Mouse (Mus musculus) forebrain, embryonic 14.5 days (tissue): ENCODE data around the gene Sgms1. TPM values are rescaled to one million over a fixed set of nuclear protein-coding genes. Genes with fewer than 3 reads are reported as not detected.

Experiments
- ATAC-seq: fragments of 200-750 bp; cut with Nextera tagmentation; 2 replicates; pipeline ENCODE4 v1.8.0; 2017; ENCODE audit warnings: mild to moderate bottlenecking, moderate library complexity
- DNase-seq: peaks from one replicate; pipeline ENCODE4 v3.0.0-alpha.2; 2015; ENCODE audit warnings: low spot score
- H3K27ac ChIP-seq: fragments of 300-500 bp; sonication (generic); 2 replicates; pipeline ENCODE4 v1.5.1; 2014; ENCODE audit warnings: low read depth, mild to moderate bottlenecking, control low read depth, low read length, moderate library complexity
- H3K27me3 ChIP-seq: fragments of 300-500 bp; sonication (generic); replicated peaks from 2 replicates; pipeline ENCODE4 v1.6.1; 2014; ENCODE audit warnings: low read length, control low read depth, mixed read lengths; ENCODE audit not compliant: control insufficient read depth, insufficient read depth
- H3K36me3 ChIP-seq: fragments of 300-500 bp; sonication (generic); 2 replicates; pipeline ENCODE4 v1.6.1; 2014; ENCODE audit warnings: low read length, control low read depth; ENCODE audit not compliant: control insufficient read depth, insufficient read depth
- H3K4me1 ChIP-seq: fragments of 300-500 bp; sonication (generic); 2 replicates; pipeline ENCODE4 v1.6.1; 2014; ENCODE audit warnings: antibody characterized with exemption, low read length, control low read depth; ENCODE audit not compliant: control insufficient read depth, insufficient read depth
- H3K4me2 ChIP-seq: fragments of 300-500 bp; sonication (generic); 2 replicates; pipeline ENCODE4 v1.6.1; 2014; ENCODE audit warnings: mild to moderate bottlenecking, control low read depth, low read length
- H3K4me3 ChIP-seq: fragments of 300-500 bp; sonication (generic); 2 replicates; pipeline ENCODE4 v1.5.1; 2014; ENCODE audit warnings: low read depth, low read length, control low read depth
- H3K9ac ChIP-seq: fragments of 300-500 bp; sonication (generic); 2 replicates; pipeline ENCODE4 v1.6.1; 2014; ENCODE audit warnings: mild to moderate bottlenecking, low read length, control low read depth, moderate library complexity
- H3K9me3 ChIP-seq: fragments of 300-500 bp; sonication (generic); replicated peaks from 2 replicates; pipeline ENCODE4 v1.6.1; 2016; ENCODE audit warnings: low read length, control low read depth, mixed read lengths; ENCODE audit not compliant: control insufficient read depth
- WGBS: fragments of 180-500 bp; shearing (Covaris S2); extraction: QIAGEN DNeasy Blood & Tissue Kit; methylation state at CpG from one replicate; pipeline ENCODE4 v1.1.7; 2014; 5-methylcytosine and 5-hydroxymethylcytosine counted together
- polyA plus RNA-seq: library from polyadenylated mRNA; unstranded; fragments of >200 nt; fragmentation: Nextera tagmentation; extraction: Ambion mirVana; gene quantifications from 2 replicates; pipeline ENCODE4 v1.2.1, GENCODE M21; 2014

Sgms1 gene
- polyA plus RNA-seq, 1 experiment from 2014 or later = 5.9 TPM

DNA sequence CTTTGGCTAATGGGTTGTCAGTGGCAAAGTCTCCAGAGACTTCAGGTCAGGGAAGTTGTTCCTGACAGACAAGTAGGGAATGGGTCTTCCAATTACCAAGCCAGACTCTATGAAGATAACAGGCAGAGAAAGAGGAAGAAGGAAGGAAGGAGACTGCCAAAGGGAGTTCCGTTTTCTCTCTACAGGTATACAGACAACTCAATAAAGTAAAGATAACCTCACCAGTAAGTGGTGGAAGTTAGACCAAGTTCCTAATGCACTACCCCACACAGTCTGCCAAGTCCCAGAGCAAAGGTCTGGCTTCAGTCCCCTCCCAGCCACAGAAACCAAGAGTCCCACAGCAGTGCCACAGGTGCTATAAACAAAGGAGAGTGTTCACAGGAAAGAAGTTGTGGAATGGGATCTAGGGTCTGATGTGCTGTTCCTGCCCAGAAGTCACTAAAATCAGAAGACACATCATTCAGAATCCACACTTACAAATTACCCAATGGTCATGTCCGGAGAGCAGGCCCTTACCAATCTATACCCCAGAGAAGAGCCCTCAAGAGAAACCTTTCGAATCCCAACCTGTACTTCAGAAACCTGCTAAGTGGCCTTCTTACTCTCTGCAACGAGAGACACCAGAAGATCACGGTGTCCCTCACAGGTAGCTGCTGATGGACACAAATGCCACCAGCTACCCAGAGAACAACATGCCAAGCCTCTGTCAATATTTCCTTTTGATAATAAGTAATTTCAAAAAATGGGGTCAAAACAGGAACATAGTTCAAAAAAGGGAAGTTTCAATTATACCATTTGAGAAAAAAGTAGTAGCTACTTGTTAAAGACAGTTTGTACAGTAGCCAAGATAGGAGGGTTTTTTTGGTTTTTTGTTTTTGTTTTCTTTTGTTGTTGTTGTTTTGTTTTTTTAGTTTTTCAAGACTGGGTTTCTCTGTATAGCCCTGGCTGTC lies 140.1 kb downstream of the Sgms1 start:
- DNase-seq (no peak), ATAC-seq (no peak)
- no peaks in the 10 kb centered on the region for H3K27me3 ChIP-seq
- H3K4me3 ChIP-seq = no peak overlapping the region
- no peaks in the 10 kb centered on the region for H3K4me1 ChIP-seq
- H3K9me3 ChIP-seq = no peaks in the 10 kb centered on the region
- no peak overlapping the region for H3K27ac ChIP-seq
- H3K36me3 ChIP-seq = no peaks in the 10 kb centered on the region
- H3K4me2 ChIP-seq = no peak overlapping the region
- H3K9ac ChIP-seq = no peak overlapping the region
- 91% methylated on average over 5 of the region's 5 CpGs for WGBS

DNA sequence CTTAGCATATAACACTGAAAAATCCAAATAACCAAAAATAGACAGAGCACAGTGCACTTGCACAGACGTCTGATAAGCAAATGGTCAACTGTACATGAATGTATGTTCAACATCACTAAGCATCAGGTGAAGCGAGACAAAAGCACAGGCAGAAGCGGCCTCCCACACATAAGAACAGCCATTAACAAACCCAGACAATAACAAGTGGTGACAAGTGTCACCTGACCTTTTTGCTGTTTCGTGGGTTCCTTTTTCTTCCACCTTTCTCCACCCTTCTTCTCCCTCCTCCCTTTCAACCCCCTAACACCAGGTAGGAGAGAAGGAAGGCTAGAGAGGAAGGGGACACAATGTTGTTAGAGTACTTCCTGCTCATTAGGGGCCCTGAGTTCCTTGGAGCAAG lies 144.6 kb downstream of the Sgms1 start:
- Histone ChIP-seq H3K27me3 (no peaks in the 10 kb centered on the region), H3K4me2 (no peak overlapping the region), H3K4me1 (no peaks in the 10 kb centered on the region), H3K27ac (no peak overlapping the region), H3K9me3 (no peaks in the 10 kb centered on the region), H3K9ac (no peak overlapping the region), H3K4me3 (no peak overlapping the region), H3K36me3 (no peaks in the 10 kb centered on the region)
- no peak for ATAC-seq
- WGBS = 84% methylated on average over 4 of the region's 4 CpGs
- no peak for DNase-seq

DNA sequence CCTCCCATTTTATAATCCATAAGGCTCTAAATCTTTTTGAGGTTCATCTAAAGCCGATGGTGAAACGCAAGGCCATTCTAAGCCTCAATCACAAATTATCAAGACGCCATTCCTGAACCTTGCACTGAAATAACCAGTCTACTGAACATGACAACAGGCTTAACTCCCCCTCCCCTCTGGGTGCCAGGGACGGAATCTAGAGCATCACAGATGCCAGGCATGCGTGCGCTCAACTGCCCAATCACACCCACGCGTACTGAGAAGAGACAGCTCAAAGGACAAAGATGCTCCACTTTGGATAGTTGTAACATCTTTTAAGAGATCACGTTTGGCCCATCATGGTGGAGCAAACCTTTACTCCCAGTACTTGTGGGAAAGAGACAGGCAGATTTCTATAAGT lies 146.3 kb downstream of the Sgms1 start:
- Histone ChIP-seq H3K4me3 (no peak overlapping the region), H3K4me1 (no peaks in the 10 kb centered on the region), H3K9me3 (no peaks in the 10 kb centered on the region), H3K4me2 (no peak overlapping the region), H3K36me3 (no peaks in the 10 kb centered on the region), H3K9ac (no peak overlapping the region), H3K27ac (no peak overlapping the region), H3K27me3 (no peaks in the 10 kb centered on the region)
- ATAC-seq (no peak), DNase-seq (no peak)
- WGBS = 87% methylated on average over 9 of the region's 9 CpGs

DNA sequence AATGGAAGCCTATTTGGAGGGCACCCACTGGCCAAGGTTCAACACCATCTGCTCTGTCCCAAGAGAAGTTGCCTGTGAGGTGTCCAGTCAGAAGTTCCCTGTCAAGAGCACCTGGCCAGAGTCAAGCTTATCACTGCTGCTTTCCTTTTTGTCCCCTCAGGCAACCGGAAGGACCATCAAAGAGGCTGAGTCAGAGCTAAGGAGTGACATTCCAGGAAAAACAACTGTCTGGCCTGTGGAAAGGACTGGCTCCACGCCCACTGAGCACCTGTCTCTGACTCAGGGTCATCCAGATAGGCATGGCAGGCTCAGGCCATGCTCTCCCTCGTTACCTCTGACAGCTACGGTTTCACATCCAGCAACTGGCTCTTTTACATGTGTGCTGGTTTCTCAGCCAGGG lies 147.4 kb downstream of the Sgms1 start:
- ATAC-seq = no peak
- Histone ChIP-seq H3K9ac (no peak overlapping the region), H3K4me1 (no peaks in the 10 kb centered on the region), H3K9me3 (no peaks in the 10 kb centered on the region), H3K27ac (no peak overlapping the region), H3K27me3 (no peaks in the 10 kb centered on the region), H3K36me3 (no peaks in the 10 kb centered on the region), H3K4me3 (no peak overlapping the region), H3K4me2 (no peak overlapping the region)
- WGBS = 84% methylated on average over 4 of the region's 4 CpGs
- no peak for DNase-seq

DNA sequence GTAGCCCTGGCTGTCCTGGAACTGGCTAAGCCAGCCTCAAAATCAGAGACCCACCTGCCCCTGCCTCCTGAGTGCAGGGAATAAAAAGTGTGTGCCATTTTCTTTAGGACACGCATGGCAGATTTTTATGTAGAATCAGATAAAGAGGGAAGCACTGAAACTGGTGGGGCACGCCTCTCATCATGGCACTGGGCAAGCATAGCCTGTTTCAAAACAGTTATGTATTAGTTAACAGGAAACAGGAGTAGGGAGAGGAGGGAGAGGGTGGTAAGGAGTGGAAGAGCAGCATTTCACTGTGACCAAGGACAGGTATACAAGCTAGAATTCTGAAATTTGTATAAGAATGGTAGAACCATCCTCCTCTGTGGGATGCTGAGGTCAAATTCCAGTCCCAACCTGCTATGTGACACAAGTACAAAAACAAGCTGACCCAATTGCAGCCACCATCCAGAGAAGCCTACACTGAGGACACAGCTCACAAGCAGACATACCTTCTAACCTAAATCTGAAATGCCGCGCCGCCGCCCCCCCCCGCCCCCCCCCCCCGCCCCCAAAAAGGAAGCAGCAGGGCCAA lies 149.0 kb downstream of the Sgms1 start:
- no peaks in the 10 kb centered on the region for H3K27me3 ChIP-seq
- ATAC-seq = no peak
- no peak overlapping the region for H3K9ac ChIP-seq
- no peaks in the 10 kb centered on the region for H3K4me1 ChIP-seq
- H3K4me2 ChIP-seq = no peak overlapping the region
- no peaks in the 10 kb centered on the region for H3K9me3 ChIP-seq
- no peak overlapping the region for H3K4me3 ChIP-seq
- WGBS = 77% methylated on average over 8 of the region's 8 CpGs
- DNase-seq = no peak
- H3K27ac ChIP-seq = no peak overlapping the region
- H3K36me3 ChIP-seq = no peaks in the 10 kb centered on the region

DNA sequence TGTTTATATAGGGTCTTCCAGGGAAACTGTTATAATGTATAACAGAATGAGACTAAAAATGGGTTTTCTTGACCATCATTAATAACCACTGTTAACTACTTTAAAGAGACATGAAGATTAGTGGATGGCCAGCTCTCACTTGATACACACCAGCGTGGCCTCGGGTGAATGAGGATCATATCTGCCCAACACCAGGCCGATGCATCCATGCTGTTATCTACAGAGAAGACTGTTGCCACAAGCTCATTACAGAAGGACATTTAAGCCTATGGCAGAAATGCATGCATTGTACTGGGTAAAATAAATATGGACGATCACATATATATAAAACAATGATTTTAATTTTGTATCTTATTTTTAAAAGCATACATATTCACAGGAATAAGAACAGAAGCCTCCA lies 149.6 kb downstream of the Sgms1 start:
- no peak overlapping the region for H3K9ac ChIP-seq
- no peak overlapping the region for H3K27ac ChIP-seq
- ATAC-seq = no peak
- H3K27me3 ChIP-seq = no peaks in the 10 kb centered on the region
- DNase-seq = no peak
- 90% methylated on average over 4 of the region's 4 CpGs for WGBS
- H3K9me3 ChIP-seq = no peaks in the 10 kb centered on the region
- H3K4me1 ChIP-seq = no peaks in the 10 kb centered on the region
- no peaks in the 10 kb centered on the region for H3K36me3 ChIP-seq
- no peak overlapping the region for H3K4me2 ChIP-seq
- no peak overlapping the region for H3K4me3 ChIP-seq

DNA sequence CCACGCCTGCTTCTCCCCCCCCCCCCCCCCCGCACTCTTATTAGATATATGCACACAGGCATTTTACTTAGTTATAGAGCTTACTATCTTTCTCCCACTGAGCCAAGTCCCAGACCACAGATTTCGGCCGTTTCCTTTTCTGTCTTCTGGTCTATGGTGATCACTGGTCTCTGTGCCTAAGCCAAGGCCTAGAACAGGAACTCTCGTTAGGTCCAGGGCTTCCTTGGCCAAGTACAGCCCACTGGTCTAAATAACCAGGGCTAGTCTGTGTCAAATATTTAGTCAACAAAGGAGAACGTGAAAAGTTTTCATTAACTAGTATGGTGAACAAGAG lies 150.1 kb downstream of the Sgms1 start:
- no peak overlapping the region for H3K27ac ChIP-seq
- H3K4me2 ChIP-seq = no peak overlapping the region
- WGBS = 86% methylated on average over 5 of the region's 6 CpGs
- H3K4me3 ChIP-seq = no peak overlapping the region
- H3K36me3 ChIP-seq = no peaks in the 10 kb centered on the region
- ATAC-seq (no peak), DNase-seq (no peak)
- no peak overlapping the region for H3K9ac ChIP-seq
- no peaks in the 10 kb centered on the region for H3K27me3 ChIP-seq
- H3K4me1 ChIP-seq = no peaks in the 10 kb centered on the region
- no peaks in the 10 kb centered on the region for H3K9me3 ChIP-seq

DNA sequence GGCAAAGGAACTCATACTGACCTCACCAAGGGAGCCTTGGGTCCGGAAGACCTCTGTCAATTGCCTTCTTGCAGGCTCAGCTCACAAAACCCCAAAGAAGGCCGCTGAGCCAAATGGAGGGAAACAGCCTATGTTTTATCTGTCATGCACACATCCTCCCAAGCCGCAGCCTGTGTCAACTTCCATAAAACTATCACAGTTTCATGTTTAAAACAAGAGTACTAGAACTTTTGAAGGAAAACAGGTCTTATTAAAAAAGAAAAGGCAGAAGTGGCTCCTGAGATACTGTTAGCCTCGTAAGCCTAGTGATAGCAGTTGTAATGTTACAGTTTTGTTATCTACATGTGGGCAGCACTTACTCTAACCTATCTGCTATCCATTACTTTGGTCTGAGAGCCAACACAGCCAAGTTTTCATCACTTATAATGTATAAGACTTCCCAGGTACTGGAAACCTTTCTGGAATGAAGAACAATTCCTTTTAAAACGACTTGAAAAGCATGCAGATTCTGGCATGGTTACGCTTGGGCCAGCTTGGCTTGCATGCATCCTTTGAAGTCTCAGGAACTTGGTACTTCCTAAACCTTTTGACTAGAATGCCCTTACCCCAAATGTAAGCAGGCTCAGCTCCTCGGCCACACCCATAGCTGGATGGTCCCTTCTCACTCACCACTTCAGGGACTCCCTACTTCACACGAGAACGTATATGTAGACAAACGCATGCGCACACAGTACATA lies 150.6 kb downstream of the Sgms1 start:
- DNase-seq (no peak), ATAC-seq (no peak)
- 89% methylated on average over 11 of the region's 11 CpGs for WGBS

DNA sequence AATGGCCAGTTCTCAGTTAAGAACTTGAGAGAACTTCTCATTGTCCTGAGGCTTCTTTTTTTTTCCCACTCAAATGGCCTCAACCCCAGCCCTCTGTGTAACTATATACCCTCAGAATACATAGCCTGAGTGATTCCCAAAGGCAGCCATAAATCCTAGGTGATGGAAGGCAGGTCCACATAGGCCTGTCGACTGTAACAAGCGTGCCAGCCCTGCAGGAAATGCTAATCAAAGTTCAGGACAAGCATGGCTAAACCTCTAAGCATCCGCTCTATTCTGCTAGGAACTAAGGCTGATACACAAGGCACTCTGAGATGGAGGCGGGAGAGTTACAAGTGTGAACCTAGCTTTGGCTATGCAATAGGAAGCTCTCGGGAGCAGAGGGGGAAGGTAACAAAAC lies 151.8 kb downstream of the Sgms1 start:
- 78% methylated on average over 5 of the region's 5 CpGs for WGBS
- H3K4me3 ChIP-seq = no peak overlapping the region
- no peak overlapping the region for H3K27ac ChIP-seq
- H3K27me3 ChIP-seq = no peaks in the 10 kb centered on the region
- no peak for DNase-seq
- H3K9ac ChIP-seq = no peak overlapping the region
- H3K36me3 ChIP-seq = no peaks in the 10 kb centered on the region
- no peak overlapping the region for H3K4me2 ChIP-seq
- no peaks in the 10 kb centered on the region for H3K4me1 ChIP-seq
- ATAC-seq = no peak
- H3K9me3 ChIP-seq = no peaks in the 10 kb centered on the region

More for the DNA sequence above, 150.6 kb downstream of the Sgms1 start:
- Histone ChIP-seq H3K4me1 (no peaks in the 10 kb centered on the region), H3K4me2 (no peak overlapping the region), H3K9me3 (no peaks in the 10 kb centered on the region), H3K4me3 (no peak overlapping the region), H3K36me3 (no peaks in the 10 kb centered on the region), H3K27ac (no peak overlapping the region), H3K9ac (no peak overlapping the region), H3K27me3 (no peaks in the 10 kb centered on the region)
